Mouse (Mus musculus) heart, embryonic 16.5 days (tissue): Measurements from ENCODE around the gene Thtpa. TPM values are rescaled to one million over a fixed set of nuclear protein-coding genes. Genes with fewer than 3 reads are reported as not detected.

ENCODE experiments used
- ATAC-seq: fragments of 200-750 bp; cut with Nextera tagmentation; replicated peaks from 2 replicates; pipeline ENCODE4 v1.8.0; 2017; ENCODE audit warnings: moderate number of reproducible peaks; ENCODE audit not compliant: insufficient read depth, low FRiP score; ENCODE audit errors: extremely low read depth
- H3K27ac ChIP-seq: fragments of 300-500 bp; sonication (generic); 2 replicates; pipeline ENCODE4 v1.5.1; 2014; ENCODE audit warnings: mild to moderate bottlenecking, low read length, control low read depth, moderate library complexity
- H3K27me3 ChIP-seq: fragments of 300-500 bp; sonication (generic); 2 replicates; pipeline ENCODE4 v1.6.1; 2014; ENCODE audit warnings: low read length, mixed read lengths; ENCODE audit not compliant: control insufficient read depth, insufficient read depth
- H3K36me3 ChIP-seq: fragments of 300-500 bp; sonication (generic); 2 replicates; pipeline ENCODE4 v1.6.1; 2014; ENCODE audit not compliant: control insufficient read depth, insufficient read depth
- H3K4me1 ChIP-seq: fragments of 300-500 bp; sonication (generic); 2 replicates; pipeline ENCODE4 v1.6.1; 2014; ENCODE audit warnings: low read length, mixed read lengths; ENCODE audit not compliant: control insufficient read depth, insufficient read depth
- H3K4me2 ChIP-seq: fragments of 300-500 bp; sonication (generic); 2 replicates; pipeline ENCODE4 v1.6.1; 2014; ENCODE audit warnings: low read depth, mild to moderate bottlenecking, control low read depth, low read length
- H3K4me3 ChIP-seq: fragments of 300-500 bp; sonication (generic); 2 replicates; pipeline ENCODE4 v1.5.1; 2014; ENCODE audit warnings: mild to moderate bottlenecking, control low read depth, low read length
- H3K9ac ChIP-seq: fragments of 300-500 bp; sonication (generic); 2 replicates; pipeline ENCODE4 v1.6.1; 2014; ENCODE audit warnings: low read length, control low read depth
- H3K9me3 ChIP-seq: fragments of 300-500 bp; sonication (generic); replicated peaks from 2 replicates; pipeline ENCODE4 v1.6.1; 2016; ENCODE audit warnings: low read length; ENCODE audit not compliant: control insufficient read depth
- WGBS: fragments of 180-500 bp; shearing (Covaris S2); extraction: QIAGEN DNeasy Blood & Tissue Kit; methylation state at CpG from one replicate; pipeline ENCODE4 v1.1.7; 2014; 5-methylcytosine and 5-hydroxymethylcytosine counted together
- polyA plus RNA-seq: library from polyadenylated mRNA; unstranded; fragments of >200 nt; fragmentation: Nextera tagmentation; extraction: Ambion mirVana; gene quantifications from 2 replicates; pipeline ENCODE4 v1.2.1, GENCODE M21; 2015

The Thtpa gene
- polyA plus RNA-seq, 1 experiment from 2014 or later, result 16.9 TPM

- 71% methylated on average over 12 of the region's 12 CpGs for WGBS
- H3K9me3 ChIP-seq, result no peaks in the 10 kb centered on the region
- peaks cover 21% of the 10 kb centered on the region for H3K4me1 ChIP-seq
- H3K4me2 ChIP-seq, result peak overlapping the region; percentile 91
- peak overlapping the region; percentile 90 for H3K4me3 ChIP-seq
- no peak overlapping the region for H3K27ac ChIP-seq
- H3K36me3 ChIP-seq, result peaks cover 8% of the 10 kb centered on the region
- H3K9ac ChIP-seq, result peak overlapping the region; percentile 87
- no peak for ATAC-seq
- no peaks in the 10 kb centered on the region for H3K27me3 ChIP-seq
These were observed 1.1 kb downstream of the Thtpa start for GRCm38 (mm10) chr14:55095671-55096070.

GRCm38 (mm10) chr14:55096573-55097087 lies 2.0 kb downstream of the Thtpa start:
- ATAC-seq, result no peak
- WGBS, result 55% methylated on average over 9 of the region's 9 CpGs
- peaks cover 8% of the 10 kb centered on the region for H3K36me3 ChIP-seq
- H3K27ac ChIP-seq, result no peak overlapping the region
- peaks cover 15% of the 10 kb centered on the region for H3K4me1 ChIP-seq
- no peaks in the 10 kb centered on the region for H3K9me3 ChIP-seq
- no peak overlapping the region for H3K4me2 ChIP-seq
- H3K27me3 ChIP-seq, result no peaks in the 10 kb centered on the region
- H3K4me3 ChIP-seq, result no peak overlapping the region
- H3K9ac ChIP-seq, result no peak overlapping the region

GRCm38 (mm10) chr14:55097646-55098045 lies 3.1 kb downstream of the Thtpa start:
- Histone ChIP-seq H3K9me3 (no peaks in the 10 kb centered on the region), H3K9ac (no peak overlapping the region), H3K27me3 (no peaks in the 10 kb centered on the region), H3K4me3 (no peak overlapping the region), H3K4me2 (peak overlapping the region; percentile 28; the same call in 1 of the 2 replicates), H3K4me1 (peaks cover 15% of the 10 kb centered on the region), H3K27ac (peak overlapping the region; percentile 72), H3K36me3 (peaks cover 8% of the 10 kb centered on the region)
- ATAC-seq, result no peak
- 65% methylated on average over 10 of the region's 10 CpGs for WGBS

- peak overlapping the region; percentile 72; the same call in 1 of the 2 replicates for H3K27ac ChIP-seq
- H3K9ac ChIP-seq, result no peak overlapping the region
- ATAC-seq, result no peak
- WGBS, result 60% methylated on average over 4 of the region's 4 CpGs
- H3K36me3 ChIP-seq, result peaks cover 8% of the 10 kb centered on the region
- no peaks in the 10 kb centered on the region for H3K9me3 ChIP-seq
- no peaks in the 10 kb centered on the region for H3K27me3 ChIP-seq
- peaks cover 15% of the 10 kb centered on the region for H3K4me1 ChIP-seq
- no peak overlapping the region for H3K4me3 ChIP-seq
- peak overlapping the region; percentile 28; the same call in 1 of the 2 replicates for H3K4me2 ChIP-seq
These were observed 3.5 kb downstream of the Thtpa start for GRCm38 (mm10) chr14:55098067-55098466.

GRCm38 (mm10) chr14:55101592-55101991 lies 7.0 kb downstream of the Thtpa start:
- 49% methylated on average over 4 of the region's 4 CpGs for WGBS
- no peak for ATAC-seq

GRCm38 (mm10) chr14:55102253-55102785 lies 7.7 kb downstream of the Thtpa start:
- WGBS, result 79% methylated on average over 15 of the region's 15 CpGs
- H3K36me3 ChIP-seq, result peaks cover 8% of the 10 kb centered on the region
- ATAC-seq, result no peak
- no peaks in the 10 kb centered on the region for H3K9me3 ChIP-seq
- no peak overlapping the region for H3K27ac ChIP-seq
- H3K9ac ChIP-seq, result no peak overlapping the region
- H3K4me1 ChIP-seq, result peaks cover 14% of the 10 kb centered on the region
- peaks cover 1% of the 10 kb centered on the region for H3K27me3 ChIP-seq
- H3K4me2 ChIP-seq, result no peak overlapping the region
- no peak overlapping the region for H3K4me3 ChIP-seq

More at GRCm38 (mm10) chr14:55101592-55101991, 7.0 kb downstream of the Thtpa start:
- Histone ChIP-seq H3K36me3 (peaks cover 8% of the 10 kb centered on the region), H3K4me1 (peaks cover 13% of the 10 kb centered on the region), H3K4me2 (no peak overlapping the region), H3K9me3 (no peaks in the 10 kb centered on the region), H3K4me3 (no peak overlapping the region), H3K9ac (no peak overlapping the region), H3K27ac (no peak overlapping the region), H3K27me3 (no peaks in the 10 kb centered on the region)

GRCm38 (mm10) chr14:55104365-55104764 lies 9.8 kb downstream of the Thtpa start:
- Histone ChIP-seq H3K27me3 (peaks cover 10% of the 10 kb centered on the region), H3K9me3 (no peaks in the 10 kb centered on the region), H3K4me2 (no peak overlapping the region), H3K36me3 (no peaks in the 10 kb centered on the region), H3K4me3 (no peak overlapping the region), H3K4me1 (peaks cover 12% of the 10 kb centered on the region), H3K9ac (no peak overlapping the region), H3K27ac (no peak overlapping the region)
- ATAC-seq, result no peak
- 86% methylated on average over 18 of the region's 18 CpGs for WGBS

- Histone ChIP-seq H3K4me3 (peak overlapping the region; percentile 71), H3K4me1 (peaks cover 12% of the 10 kb centered on the region), H3K9me3 (no peaks in the 10 kb centered on the region), H3K4me2 (peak overlapping the region; percentile 94), H3K36me3 (no peaks in the 10 kb centered on the region), H3K27me3 (peaks cover 20% of the 10 kb centered on the region), H3K27ac (no peak overlapping the region), H3K9ac (peak overlapping the region; percentile 83)
- ATAC-seq, result no peak
- 9% methylated on average over 7 of the region's 7 CpGs for WGBS
These were observed 10.8 kb downstream of the Thtpa start for GRCm38 (mm10) chr14:55105386-55105785.
